Mouse (Mus musculus): ENCODE measurements around the gene Gm20896. TPM values are rescaled to one million over a fixed set of nuclear protein-coding genes. Genes with fewer than 3 reads are reported as not detected.
"Not testable (repeated sequence)": the region's sequence is repeated elsewhere in the genome, so short reads cannot be mapped to it uniquely, and the experiment has no call there.

Gm20896 gene
- not detected for total RNA-seq (2021)

GRCm38 (mm10) chrY:35921426-35921825, at the start of gene Gm20896:
Gene Gm20896 (minus strand): TSS chrY:35921526.
- intact Hi-C loops (cut with DNase I); DNase-seq (ENCODE audit: extremely low spot score in 1 of 2, low spot score in 2 of 2): not testable (repeated sequence)

All from left cerebral cortex, postnatal 10 days (tissue).